Mouse (Mus musculus) adrenal gland, postnatal 4 days (tissue): ENCODE measurements around the gene Sirt3. TPM values are rescaled to one million over a fixed set of nuclear protein-coding genes. Genes with fewer than 3 reads are reported as not detected.

ENCODE experiments used
- DNase-seq, 2 experiments: peaks; one replicate each; pipeline ENCODE4 v3.0.0; 2021 to 2022; ENCODE audit warnings: low spot score in 2 of 2, mixed read lengths in 2 of 2
- long read RNA-seq, 2 experiments: library from polyadenylated mRNA; stranded (forward); transcript quantifications; one replicate each; pipeline ENCODE4 v2.0.0; 2021
- total RNA-seq, 2 experiments: library from RNA; stranded (reverse); gene quantifications; 2 replicates each; pipeline ENCODE4 v1.2.3; 2021

The Sirt3 gene
- 10 to 100 TPM; 34.7 to 41.8 TPM for total RNA-seq
- long read RNA-seq, experiment 1, transcript Sirt3-202 (7 exons, 1,416 nt) = major isoform, 21 of 47 reads
- long read RNA-seq, experiment 1, partial matches to known transcripts = 3 of 47 reads
- long read RNA-seq, experiment 1, other reads (novel, unspliced or antisense) = 20 of 47 reads
- long read RNA-seq, experiment 2, transcript Sirt3-202 (7 exons, 1,416 nt) = major isoform, 18 of 44 reads
- long read RNA-seq, experiment 2, partial matches to known transcripts = 3 of 44 reads
- long read RNA-seq, experiment 2, other reads (novel, unspliced or antisense) = 20 of 44 reads

DNA sequence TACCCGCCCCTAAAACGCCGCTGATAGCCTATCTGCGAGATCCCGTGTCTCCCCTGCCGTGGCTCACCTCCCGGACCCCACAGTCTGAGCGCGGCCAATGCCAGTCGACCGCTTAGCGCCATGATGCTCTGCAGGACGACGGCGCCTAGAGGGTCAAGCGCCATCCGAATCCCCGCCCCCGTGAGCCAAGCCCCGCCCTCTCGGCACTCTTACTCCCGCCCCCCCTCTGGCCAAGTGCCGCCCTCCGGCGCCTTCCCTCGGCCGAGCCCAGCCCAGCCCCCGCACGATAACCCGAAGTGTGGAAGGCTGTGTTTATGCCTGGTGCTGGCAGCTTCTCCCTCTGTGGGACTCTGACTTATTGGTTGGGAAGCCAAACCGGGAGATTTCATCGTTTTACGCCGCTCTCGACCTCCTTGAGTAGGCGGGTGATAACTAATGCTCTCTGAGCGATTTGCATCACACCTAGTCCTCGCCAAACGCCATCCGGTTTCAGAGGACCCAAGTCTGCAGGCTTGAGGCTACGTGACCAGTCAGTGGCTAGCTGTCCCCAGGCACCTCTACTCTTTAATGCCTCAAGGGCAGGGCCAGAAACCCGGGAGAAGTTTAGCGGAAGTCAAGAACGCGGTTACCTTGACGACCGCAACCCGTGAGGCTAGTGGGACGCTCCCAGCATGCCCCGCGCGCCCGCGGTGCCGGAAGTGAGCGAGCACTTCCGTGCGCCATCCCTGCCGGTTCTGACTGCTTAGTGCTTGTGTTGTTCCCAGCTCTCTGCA lies at the start of gene Sirt3, which contains the start of gene Psmd13:
TSS of gene Sirt3 (minus strand) at position 614 of the 773 bp plus-strand sequence.
TSS of gene Psmd13 (plus strand) at position 273 of the 773 bp plus-strand sequence.
- peak; percentile 88 to 89 for DNase-seq

GRCm38 (mm10) chr7:140927181-140927580 lies 45.1 kb upstream of the Sirt3 start:
- no peak for DNase-seq

DNA sequence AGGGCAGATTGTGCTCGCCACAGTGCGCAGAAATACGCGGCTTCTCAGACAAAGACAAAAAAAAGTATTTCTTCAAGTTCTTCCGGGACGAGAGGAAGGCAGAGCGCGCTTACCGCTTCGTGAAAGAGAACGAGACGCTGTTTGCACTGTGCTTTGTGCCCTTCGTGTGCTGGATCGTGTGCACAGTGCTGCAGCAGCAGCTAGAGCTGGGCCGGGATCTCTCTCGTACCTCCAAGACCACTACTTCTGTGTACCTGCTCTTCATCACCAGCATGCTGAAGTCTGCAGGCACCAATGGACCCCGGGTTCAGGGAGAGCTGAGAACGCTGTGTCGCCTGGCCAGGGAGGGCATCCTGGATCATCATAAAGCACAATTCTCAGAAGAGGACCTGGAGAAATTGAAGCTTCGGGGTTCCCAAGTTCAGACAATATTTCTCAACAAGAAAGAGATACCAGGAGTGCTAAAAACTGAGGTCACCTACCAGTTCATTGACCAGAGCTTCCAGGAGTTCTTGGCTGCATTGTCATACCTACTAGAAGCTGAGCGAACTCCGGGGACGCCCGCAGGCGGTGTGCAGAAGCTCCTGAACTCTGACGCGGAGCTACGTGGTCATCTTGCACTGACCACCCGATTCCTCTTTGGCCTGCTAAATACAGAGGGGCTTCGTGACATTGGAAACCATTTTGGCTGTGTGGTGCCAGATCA lies 41.1 kb upstream of the Sirt3 start:
- no peak for DNase-seq

- no peak for DNase-seq
Observed at GRCm38 (mm10) chr7:140922398-140923069, 40.4 kb upstream of the Sirt3 start.

- DNase-seq = no peak
Observed at GRCm38 (mm10) chr7:140921225-140921975, 39.3 kb upstream of the Sirt3 start.

DNA sequence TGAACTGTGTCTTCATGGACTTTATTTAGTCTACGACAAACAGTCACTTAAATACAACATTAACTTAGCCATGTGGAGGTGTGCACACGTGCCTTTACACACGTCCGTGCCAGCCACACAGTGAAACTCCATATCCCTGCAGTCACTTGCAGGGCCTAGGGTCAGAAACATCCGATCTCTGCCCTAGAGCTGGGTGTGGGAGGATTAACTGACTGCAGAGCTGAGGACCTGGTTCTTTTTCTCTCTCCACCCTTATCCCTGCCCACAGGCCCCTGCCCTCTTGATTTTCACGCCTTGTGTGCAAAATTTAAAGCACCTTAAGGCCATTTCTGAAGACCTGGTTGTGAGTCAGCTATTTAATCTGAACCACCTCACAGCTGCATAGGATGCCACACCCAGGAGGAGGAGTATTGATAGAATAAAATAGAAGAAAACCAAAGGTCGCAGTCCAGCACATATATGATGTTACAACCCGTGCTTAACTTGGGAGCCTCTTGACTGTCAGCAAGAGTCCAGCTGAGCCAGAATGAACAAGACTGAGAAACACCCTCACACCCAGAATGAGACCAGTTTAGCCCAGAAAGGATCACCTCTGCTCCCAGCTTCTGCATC lies 38.4 kb upstream of the Sirt3 start, which contains the start of gene Nlrp6:
TSS of gene Nlrp6 (plus strand) at position 485 of the 612 bp plus-strand sequence.
- DNase-seq = no peak

GRCm38 (mm10) chr7:140919911-140920310 lies 37.8 kb upstream of the Sirt3 start:
- DNase-seq = no peak

DNA sequence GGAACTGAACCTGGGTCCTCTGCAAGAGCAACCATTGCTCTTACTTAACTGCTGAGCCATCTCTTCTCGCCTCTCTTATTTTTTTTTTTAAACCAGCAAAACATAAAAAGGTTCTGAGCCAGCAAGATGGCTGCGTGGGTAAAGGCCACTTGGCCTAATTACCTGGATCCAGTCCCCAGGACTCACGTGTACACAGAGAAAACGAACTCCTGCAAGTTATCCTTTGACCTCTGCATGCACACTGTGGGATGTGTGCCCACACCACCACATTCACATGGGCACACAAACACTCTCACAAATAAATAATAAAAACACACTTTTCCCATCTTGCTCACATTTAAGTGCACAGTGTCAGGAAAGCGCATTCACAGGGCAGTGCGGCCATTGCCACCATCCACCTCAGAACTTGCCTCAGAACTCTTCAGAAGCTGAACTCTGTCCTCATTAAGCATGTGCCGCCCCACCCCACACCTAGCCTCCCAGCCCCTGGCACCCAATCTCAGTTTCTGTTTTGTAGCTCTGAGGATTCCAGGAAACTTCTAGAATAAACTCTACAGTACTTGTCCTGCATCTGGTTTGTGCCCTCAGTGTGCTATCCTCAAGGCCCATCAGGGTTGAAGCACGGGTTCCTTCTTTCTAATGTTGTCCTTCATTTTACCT lies 32.1 kb upstream of the Sirt3 start:
- no peak for DNase-seq

GRCm38 (mm10) chr7:140912846-140913482 lies 30.9 kb upstream of the Sirt3 start:
- no peak for DNase-seq

DNA sequence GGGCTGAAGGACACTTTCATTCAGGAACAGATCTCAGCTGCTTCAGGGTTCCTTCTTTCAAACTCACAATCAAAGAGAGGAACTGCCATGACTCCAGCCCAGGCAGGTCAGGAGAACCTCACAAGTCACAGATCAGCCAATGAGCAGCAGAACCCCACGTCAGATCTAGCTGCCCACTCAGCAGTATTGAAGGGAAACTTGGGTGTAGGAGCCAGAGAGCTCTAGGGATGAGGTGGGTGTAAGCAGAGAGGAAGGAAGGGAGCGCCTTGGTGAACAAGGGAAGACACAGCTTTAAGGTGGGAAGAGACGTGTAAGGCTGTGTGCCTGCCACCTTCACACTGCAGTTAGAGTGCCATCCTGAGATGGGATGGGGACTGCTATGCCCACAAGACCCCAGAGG lies 30.2 kb upstream of the Sirt3 start:
- no peak for DNase-seq

DNA sequence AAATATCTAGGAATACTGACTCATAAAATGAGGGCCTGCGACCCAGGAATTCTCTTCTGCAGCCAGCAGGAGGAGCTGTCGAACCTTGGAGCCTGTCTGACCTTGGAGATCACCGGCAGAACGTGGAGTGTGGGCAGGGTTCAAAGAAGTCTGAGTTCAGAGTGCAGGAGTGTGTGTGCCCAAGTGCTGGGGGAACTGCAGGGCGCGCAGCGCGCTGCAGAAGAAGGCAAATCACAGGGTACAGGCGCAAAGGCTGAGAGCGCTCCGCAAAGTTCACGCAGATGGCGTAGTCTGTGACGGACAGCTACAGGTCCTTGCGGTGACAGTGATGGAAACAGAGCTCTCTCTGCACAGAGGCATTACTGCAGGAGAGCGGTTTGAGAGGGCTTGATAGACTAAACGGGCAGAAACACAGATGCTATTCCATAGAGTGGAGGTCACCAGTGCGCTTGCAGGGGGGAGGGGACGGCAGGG lies 26.6 kb upstream of the Sirt3 start:
- DNase-seq = peak; percentile 62 to 75

DNA sequence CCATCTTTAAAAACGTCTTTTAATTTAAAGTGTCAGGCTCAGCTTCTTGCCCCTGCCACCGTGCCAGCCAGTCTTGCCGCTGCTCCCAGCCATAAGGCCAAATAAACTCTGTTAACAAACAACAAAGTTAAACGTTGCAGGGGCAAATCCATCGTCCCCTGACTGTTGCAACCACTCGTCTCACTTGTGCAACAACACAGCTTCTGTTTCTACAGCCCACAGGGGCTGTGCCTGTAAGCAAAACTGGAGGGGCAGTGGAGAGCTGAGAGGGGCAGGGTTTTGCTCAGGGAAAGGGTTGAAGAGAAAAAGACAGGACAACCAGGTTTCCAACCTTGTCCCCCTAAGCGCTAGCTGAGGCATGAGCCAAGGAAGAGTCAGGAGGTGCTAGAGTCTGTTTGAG lies 26.1 kb upstream of the Sirt3 start:
- DNase-seq = no peak

DNA sequence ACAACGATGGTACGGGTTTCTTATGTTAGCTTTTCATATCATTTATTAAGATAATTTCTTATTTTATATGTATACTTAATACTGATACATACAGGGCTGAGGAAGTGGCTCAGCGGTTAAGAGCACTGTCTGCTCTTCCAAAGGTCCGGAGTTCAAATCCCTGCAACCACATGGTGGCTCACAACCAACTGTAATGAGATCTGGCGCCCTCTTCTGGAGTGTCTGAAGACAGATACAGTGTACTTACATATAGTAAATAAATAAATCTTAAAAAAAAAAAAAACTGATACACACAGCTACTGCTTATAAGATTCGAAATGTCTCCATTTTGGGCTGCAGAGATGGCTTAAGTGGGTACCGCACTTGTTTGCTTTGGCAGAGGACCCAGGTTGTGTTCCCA lies 25.6 kb upstream of the Sirt3 start:
- DNase-seq = no peak

GRCm38 (mm10) chr7:140907131-140907530 lies 25.0 kb upstream of the Sirt3 start:
- DNase-seq = peak in 1 of 2 experiments; percentile 16

DNA sequence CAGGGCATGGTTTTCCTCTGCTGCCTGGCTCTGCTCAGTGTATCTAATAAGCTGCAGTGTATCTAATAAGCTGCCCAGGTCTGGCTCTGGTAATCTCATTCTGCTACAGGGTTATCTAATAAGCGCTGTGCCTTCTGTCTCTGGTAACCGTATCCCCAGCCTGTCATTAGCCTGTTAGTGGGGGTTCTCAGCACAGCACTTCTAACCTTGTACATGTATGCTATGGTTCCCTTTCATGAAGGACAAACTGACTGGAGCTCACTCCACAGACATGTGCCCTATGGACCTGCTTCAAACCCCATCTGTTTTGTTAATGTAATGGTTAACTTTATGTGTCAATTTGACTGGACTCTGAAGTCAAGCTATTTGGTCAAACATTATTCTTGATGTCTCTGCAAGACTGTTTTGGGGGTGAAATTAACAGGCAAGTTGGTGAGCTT lies 23.6 kb upstream of the Sirt3 start:
- DNase-seq = no peak

DNA sequence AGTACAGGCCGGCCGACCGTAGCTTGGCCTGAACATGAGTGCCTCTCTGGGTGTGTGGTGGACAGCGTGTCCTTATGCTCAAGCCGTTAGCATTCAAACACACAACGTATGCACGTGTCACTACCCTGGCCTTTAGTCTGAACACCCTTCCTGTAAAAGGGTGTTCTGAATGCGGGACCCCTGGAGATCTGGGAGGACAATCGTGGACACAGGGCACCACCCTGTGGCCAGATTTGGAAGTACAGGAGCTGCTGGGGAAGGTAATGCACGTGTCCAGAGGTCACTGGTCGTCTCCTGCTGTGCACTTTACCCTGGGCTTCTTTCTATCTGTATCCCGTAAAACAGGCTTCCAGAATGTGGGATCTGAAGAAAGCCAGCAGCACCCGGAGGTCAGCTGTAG lies 21.1 kb upstream of the Sirt3 start:
- peak; percentile 59 to 62 for DNase-seq

- DNase-seq = no peak
Observed at GRCm38 (mm10) chr7:140902036-140902875, 20.1 kb upstream of the Sirt3 start.

DNA sequence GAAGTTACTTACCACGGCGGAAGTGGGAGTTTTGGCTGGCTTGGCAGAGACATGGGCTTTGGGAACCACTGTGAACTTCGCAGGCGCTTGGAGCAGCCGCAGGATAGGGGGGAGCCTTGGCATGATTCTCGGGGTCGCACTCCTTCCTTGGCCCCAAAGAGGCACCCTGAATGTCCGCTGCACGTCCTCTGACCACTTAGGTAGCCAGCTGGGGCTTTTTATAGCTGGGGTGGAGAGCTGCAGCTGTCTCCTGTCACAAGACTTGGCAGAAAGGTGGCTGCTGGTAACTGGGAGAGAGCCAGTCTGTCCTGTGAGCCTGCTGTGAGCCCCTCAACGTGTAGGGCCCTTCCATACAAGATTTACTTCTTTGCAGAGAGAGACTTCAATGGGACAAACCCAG lies 18.1 kb upstream of the Sirt3 start, which contains the start of gene Cox8b:
TSS of gene Cox8b (minus strand) at position 227 of the 400 bp plus-strand sequence.
- no peak for DNase-seq
